In genomic region chr12:70544326-70544725, GRCm38 (mm10) we compare ENCODE assay signal across 24 mouse cellular contexts.
DNase-seq lines count a peak whose midpoint lies in the region; ATAC-seq and TF ChIP-seq lines count a peak whose summit lies in the region.
"Had no signal": no experiment of that assay in that cellular context is flagged by ENCODE, and none has a peak within 500 bp of the region (broad histone marks: within the 10 kb centered on the region; RNA-seq: fewer than 3 reads in every experiment).

No protein-coding gene starts in this region.

- H3K9me3 ChIP-seq in intestine, embryonic 14.5 days (ENCODE audit: control insufficient read depth, low read length), result no peaks in the 10 kb centered on the region
- H3K9me3 ChIP-seq in intestine, embryonic 15.5 days, result no peaks in the 10 kb centered on the region
- H3K9me3 ChIP-seq in limb, embryonic 14.5 days (ENCODE audit: control insufficient read depth, low read length), result no peaks in the 10 kb centered on the region
- H3K9me3 ChIP-seq in limb, embryonic 10.5 days (replicated peaks), result no peaks in the 10 kb centered on the region
- no peaks in the 10 kb centered on the region for H3K9me3 ChIP-seq in forebrain, embryonic 13.5 days (replicated peaks)
- H3K9me3 ChIP-seq: heart, embryonic 12.5 days; hindbrain, embryonic 10.5 days; limb, embryonic 12.5 days; liver, embryonic 13.5 days had no signal

- no peaks in the 10 kb centered on the region for H3K36me3 ChIP-seq in intestine, embryonic 14.5 days (ENCODE audit: control insufficient read depth, insufficient read depth, low read length)
- no peaks in the 10 kb centered on the region for H3K36me3 ChIP-seq in intestine, embryonic 15.5 days
- no peaks in the 10 kb centered on the region for H3K36me3 ChIP-seq in limb, embryonic 14.5 days (ENCODE audit: control insufficient read depth, insufficient read depth, low read length)
- H3K36me3 ChIP-seq in limb, embryonic 10.5 days, result no peaks in the 10 kb centered on the region
- H3K36me3 ChIP-seq in forebrain, embryonic 13.5 days (ENCODE audit: poor library complexity, severe bottlenecking), result no peaks in the 10 kb centered on the region
- H3K36me3 ChIP-seq: heart, embryonic 12.5 days; hindbrain, embryonic 10.5 days; limb, embryonic 12.5 days; liver, embryonic 13.5 days had no signal

- 21% methylated on average over 12 of the region's 12 CpGs for WGBS in intestine, embryonic 14.5 days
- 30% methylated on average over 12 of the region's 12 CpGs for WGBS in intestine, embryonic 15.5 days
- 26% methylated on average over 12 of the region's 12 CpGs for WGBS in limb, embryonic 14.5 days
- WGBS in limb, embryonic 10.5 days, result 20% methylated on average over 12 of the region's 12 CpGs
- WGBS in forebrain, embryonic 13.5 days, result 29% methylated on average over 12 of the region's 12 CpGs

- H3K4me2 ChIP-seq in intestine, embryonic 14.5 days (ENCODE audit: low read length), result no peak overlapping the region
- no peak overlapping the region for H3K4me2 ChIP-seq in intestine, embryonic 15.5 days (replicated peaks)
- H3K4me2 ChIP-seq in limb, embryonic 14.5 days (replicated peaks; ENCODE audit: low read depth, low read length, severe bottlenecking), result no peak overlapping the region
- no peak overlapping the region for H3K4me2 ChIP-seq in forebrain, embryonic 13.5 days
- H3K4me2 ChIP-seq: heart, embryonic 12.5 days; limb, embryonic 12.5 days; liver, embryonic 13.5 days; midbrain, embryonic 11.5 days had no signal

- H3K27ac ChIP-seq in intestine, embryonic 14.5 days (ENCODE audit: low read depth), result no peak overlapping the region
- H3K27ac ChIP-seq in intestine, embryonic 15.5 days, result no peak overlapping the region
- H3K27ac ChIP-seq in limb, embryonic 14.5 days (replicated peaks; ENCODE audit: low read depth, low read length), result peak overlapping the region; percentile 28; the same call in 1 of the 2 replicates
- no peak overlapping the region for H3K27ac ChIP-seq in limb, embryonic 10.5 days
- peak overlapping the region; percentile 98 for H3K27ac ChIP-seq in embryonic fibroblast, embryonic 13.5 days (ENCODE audit: insufficient read depth, low read length)
- no peak overlapping the region for H3K27ac ChIP-seq in forebrain, embryonic 13.5 days
- H3K27ac ChIP-seq: hindbrain, embryonic 10.5 days; limb, embryonic 12.5 days; liver, embryonic 13.5 days had no signal

- ATAC-seq in intestine, embryonic 14.5 days (replicated peaks; ENCODE audit: low FRiP score, low TSS enrichment, low read depth), result no peak
- ATAC-seq in intestine, embryonic 15.5 days, result no peak
- ATAC-seq in limb, embryonic 14.5 days (ENCODE audit: low FRiP score, low read depth), result no peak
- no peak for ATAC-seq in forebrain, embryonic 13.5 days
- ATAC-seq: forebrain, embryonic 14.5 days; hindbrain, embryonic 16.5 days; intestine, postnatal 0 days; Patski had no signal

- peaks cover 11% of the 10 kb centered on the region for H3K4me1 ChIP-seq in intestine, embryonic 14.5 days (replicated peaks; ENCODE audit: control insufficient read depth, insufficient read depth, low read length)
- peaks cover 4% of the 10 kb centered on the region; the same call in 1 of the 2 replicates for H3K4me1 ChIP-seq in intestine, embryonic 15.5 days (replicated peaks)
- H3K4me1 ChIP-seq in limb, embryonic 14.5 days (ENCODE audit: control insufficient read depth, insufficient read depth, low read length), result peaks cover 15% of the 10 kb centered on the region
- peaks cover 34% of the 10 kb centered on the region for H3K4me1 ChIP-seq in limb, embryonic 10.5 days
- peaks cover 19% of the 10 kb centered on the region for H3K4me1 ChIP-seq in embryonic fibroblast, embryonic 13.5 days (ENCODE audit: control insufficient read depth, insufficient read depth, low read length)
- H3K4me1 ChIP-seq in forebrain, embryonic 13.5 days, result peaks cover 20% of the 10 kb centered on the region
- H3K4me1 ChIP-seq: liver, embryonic 13.5 days had no signal

- no peak overlapping the region for H3K9ac ChIP-seq in intestine, embryonic 14.5 days (ENCODE audit: low read length)
- no peak overlapping the region for H3K9ac ChIP-seq in intestine, embryonic 15.5 days
- H3K9ac ChIP-seq in limb, embryonic 14.5 days (ENCODE audit: low read depth, low read length, severe bottlenecking), result no peak overlapping the region
- H3K9ac ChIP-seq in forebrain, embryonic 13.5 days, result no peak overlapping the region
- H3K9ac ChIP-seq: heart, embryonic 12.5 days; limb, embryonic 12.5 days; liver, embryonic 13.5 days had no signal

- no peak for TF ChIP-seq POLR2A in limb, embryonic 14.5 days (IDR thresholded peaks at IDR 0.05; ENCODE audit: borderline replicate concordance, extremely low read depth, insufficient read depth, insufficient read length)
- TF ChIP-seq POLR2A in embryonic fibroblast, embryonic 13.5 days (IDR thresholded peaks at IDR 0.05; ENCODE audit: low read depth, low read length), result no peak

- no peaks in the 10 kb centered on the region for H3K27me3 ChIP-seq in intestine, embryonic 14.5 days (replicated peaks; ENCODE audit: control insufficient read depth, insufficient read depth, low read length)
- no peaks in the 10 kb centered on the region for H3K27me3 ChIP-seq in intestine, embryonic 15.5 days (replicated peaks)
- H3K27me3 ChIP-seq in limb, embryonic 14.5 days (ENCODE audit: control insufficient read depth, insufficient read depth, low read length), result no peaks in the 10 kb centered on the region
- H3K27me3 ChIP-seq in limb, embryonic 10.5 days (ENCODE audit: low read depth, poor library complexity, severe bottlenecking), result no peaks in the 10 kb centered on the region
- H3K27me3 ChIP-seq in forebrain, embryonic 13.5 days, result no peaks in the 10 kb centered on the region
- H3K27me3 ChIP-seq: heart, embryonic 12.5 days; liver, embryonic 13.5 days; Patski had no signal

- no peak for TF ChIP-seq CTCF in embryonic fibroblast, embryonic 13.5 days (IDR thresholded peaks at IDR 0.05; ENCODE audit: borderline replicate concordance, insufficient read depth, low read length)

- H3K4me3 ChIP-seq in intestine, embryonic 14.5 days (ENCODE audit: low read depth, low read length), result no peak overlapping the region
- H3K4me3 ChIP-seq in intestine, embryonic 15.5 days (replicated peaks), result no peak overlapping the region
- no peak overlapping the region for H3K4me3 ChIP-seq in limb, embryonic 14.5 days (replicated peaks; ENCODE audit: low read length)
- H3K4me3 ChIP-seq in limb, embryonic 10.5 days, result no peak overlapping the region
- no peak overlapping the region for H3K4me3 ChIP-seq in embryonic fibroblast, embryonic 13.5 days (ENCODE audit: insufficient read depth, low read length)
- no peak overlapping the region for H3K4me3 ChIP-seq in forebrain, embryonic 13.5 days
- H3K4me3 ChIP-seq: erythroblast, embryonic 14.5 days; heart, embryonic 12.5 days; hindbrain, embryonic 10.5 days; limb, embryonic 12.5 days; liver, embryonic 13.5 days had no signal

- DNase-seq in intestine, embryonic 14.5 days (ENCODE audit: low spot score), result peak; percentile 51
- no peak for DNase-seq in limb, embryonic 14.5 days (ENCODE audit: low spot score)
- DNase-seq in limb, embryonic 10.5 days (ENCODE audit: low spot score), result no peak
- DNase-seq in thymus, postnatal 36 days, result no peak
- DNase-seq: adrenal gland, postnatal 14 days; cerebellum, postnatal 36 days; embryo, embryonic 11 days; kidney, postnatal 25 days; liver, embryonic 13.5 days; lung, adult 2 months; lung, postnatal 14 days; thymus, postnatal 14 days had no signal

Comparison
In these comparisons a context has a peak if more than half of its experiments do, and no peak if none do; other contexts are left out.
1. H3K27ac ChIP-seq: peak in limb, embryonic 14.5 days (single experiment) and embryonic fibroblast, embryonic 13.5 days (single experiment); none in intestine, embryonic 14.5 days (single experiment), intestine, embryonic 15.5 days (single experiment), limb, embryonic 10.5 days (single experiment) and forebrain, embryonic 13.5 days (single experiment).